Mouse (Mus musculus): Measurements from ENCODE around the gene Cox5a.

- TF ChIP-seq HCFC1 (IDR thresholded peaks at IDR 0.05; ENCODE audit: borderline replicate concordance, insufficient read depth, low read length) = no peak
- no peak for TF ChIP-seq CHD2 (IDR thresholded peaks at IDR 0.05; ENCODE audit: low read depth, low read length)
These were observed 16.7 kb upstream of the Cox5a start for GRCm38 (mm10) chr9:57504381-57504700.

Data from ES-E14 (cell line).